Mouse (Mus musculus): ENCODE data around the gene Mllt11. TPM values are rescaled to one million over a fixed set of nuclear protein-coding genes. Genes with fewer than 3 reads are reported as not detected.

The Mllt11 gene
- polyA plus RNA-seq, 1 experiment from 2014 or later, result 11.8 TPM

- WGBS, result 44% methylated on average over 6 of the region's 6 CpGs
Measured at GRCm38 (mm10) chr3:95194721-95195135, 37.2 kb downstream of the Mllt11 start.

GRCm38 (mm10) chr3:95186888-95187287, 45.1 kb downstream of the Mllt11 start:
- H3K9ac ChIP-seq (ENCODE audit: low read length), result no peak overlapping the region
- H3K9me3 ChIP-seq (ENCODE audit: control insufficient read depth, low read length), result no peaks in the 10 kb centered on the region
- TF ChIP-seq EP300 (optimal IDR thresholded peaks at IDR 0.05) (no peak), CTCF (IDR thresholded peaks at IDR 0.05; ENCODE audit: low read depth) (no peak)
- H3K4me2 ChIP-seq (replicated peaks; ENCODE audit: low read depth), result no peak overlapping the region
- H3K4me3 ChIP-seq (ENCODE audit: low read depth, low read length), result no peak overlapping the region
- no peaks in the 10 kb centered on the region for H3K27me3 ChIP-seq (ENCODE audit: control insufficient read depth, insufficient read depth, low read length)
- no peak overlapping the region for H3K27ac ChIP-seq (replicated peaks)
- no peaks in the 10 kb centered on the region for H3K4me1 ChIP-seq (replicated peaks; ENCODE audit: control insufficient read depth, insufficient read depth)
- DNase-seq (ENCODE audit: low spot score) (no peak), ATAC-seq (ENCODE audit: low FRiP score, low TSS enrichment) (no peak)
- H3K36me3 ChIP-seq (ENCODE audit: control insufficient read depth, insufficient read depth, low read length), result peaks cover 24% of the 10 kb centered on the region
- 87% methylated on average over 6 of the region's 6 CpGs for WGBS

More at GRCm38 (mm10) chr3:95194721-95195135, 37.2 kb downstream of the Mllt11 start:
- Histone ChIP-seq H3K36me3 (ENCODE audit: control insufficient read depth, insufficient read depth, low read length) (peaks cover 25% of the 10 kb centered on the region), H3K27me3 (ENCODE audit: control insufficient read depth, insufficient read depth, low read length) (no peaks in the 10 kb centered on the region), H3K9ac (ENCODE audit: low read length) (no peak overlapping the region), H3K4me2 (replicated peaks; ENCODE audit: low read depth) (no peak overlapping the region), H3K4me1 (replicated peaks; ENCODE audit: control insufficient read depth, insufficient read depth) (no peaks in the 10 kb centered on the region), H3K9me3 (ENCODE audit: control insufficient read depth, low read length) (no peaks in the 10 kb centered on the region), H3K4me3 (ENCODE audit: low read depth, low read length) (no peak overlapping the region), H3K27ac (replicated peaks) (no peak overlapping the region)
- TF ChIP-seq EP300 (optimal IDR thresholded peaks at IDR 0.05) (no peak), CTCF (IDR thresholded peaks at IDR 0.05; ENCODE audit: low read depth) (no peak)
- DNase-seq (ENCODE audit: low spot score) (no peak), ATAC-seq (ENCODE audit: low FRiP score, low TSS enrichment) (peak; percentile 62)

DNA sequence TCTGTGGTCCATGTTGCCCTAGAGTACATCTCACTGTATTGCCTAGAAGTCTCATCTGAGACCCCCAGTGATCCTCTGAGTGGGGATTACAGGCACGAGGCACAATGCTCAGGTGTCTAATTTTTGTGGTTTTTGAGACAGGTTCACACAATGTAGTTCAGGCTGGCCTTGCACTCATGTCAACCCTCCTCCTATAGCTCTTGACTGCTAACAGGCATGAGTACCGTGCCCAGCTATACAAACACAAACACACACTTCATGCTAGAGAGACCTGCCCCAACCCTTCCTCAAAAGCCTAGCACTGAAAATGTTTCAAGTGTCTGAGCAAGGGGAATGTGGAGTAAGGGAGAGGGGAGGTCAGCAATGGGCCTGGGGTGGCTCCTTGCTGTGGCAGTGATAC, 45.9 kb downstream of the Mllt11 start:
- H3K27me3 ChIP-seq (ENCODE audit: control insufficient read depth, insufficient read depth, low read length), result no peaks in the 10 kb centered on the region
- H3K4me2 ChIP-seq (replicated peaks; ENCODE audit: low read depth), result no peak overlapping the region
- peaks cover 24% of the 10 kb centered on the region for H3K36me3 ChIP-seq (ENCODE audit: control insufficient read depth, insufficient read depth, low read length)
- H3K4me1 ChIP-seq (replicated peaks; ENCODE audit: control insufficient read depth, insufficient read depth), result no peaks in the 10 kb centered on the region
- H3K4me3 ChIP-seq (ENCODE audit: low read depth, low read length), result no peak overlapping the region
- DNase-seq (ENCODE audit: low spot score) (no peak), ATAC-seq (ENCODE audit: low FRiP score, low TSS enrichment) (no peak)
- TF ChIP-seq EP300 (optimal IDR thresholded peaks at IDR 0.05), result no peak
- no peak for TF ChIP-seq CTCF (IDR thresholded peaks at IDR 0.05; ENCODE audit: low read depth)
- 77% methylated on average over 2 of the region's 2 CpGs for WGBS
- H3K27ac ChIP-seq (replicated peaks), result no peak overlapping the region
- H3K9me3 ChIP-seq (ENCODE audit: control insufficient read depth, low read length), result no peaks in the 10 kb centered on the region
- no peak overlapping the region for H3K9ac ChIP-seq (ENCODE audit: low read length)

GRCm38 (mm10) chr3:95184796-95185577, 47.0 kb downstream of the Mllt11 start:
- WGBS, result 86% methylated on average over 9 of the region's 9 CpGs
- no peak overlapping the region for H3K27ac ChIP-seq (replicated peaks)
- H3K4me3 ChIP-seq (ENCODE audit: low read depth, low read length), result no peak overlapping the region
- H3K4me2 ChIP-seq (replicated peaks; ENCODE audit: low read depth), result no peak overlapping the region
- H3K27me3 ChIP-seq (ENCODE audit: control insufficient read depth, insufficient read depth, low read length), result no peaks in the 10 kb centered on the region
- no peak overlapping the region for H3K9ac ChIP-seq (ENCODE audit: low read length)
- H3K36me3 ChIP-seq (ENCODE audit: control insufficient read depth, insufficient read depth, low read length), result peaks cover 21% of the 10 kb centered on the region
- no peak for TF ChIP-seq EP300 (optimal IDR thresholded peaks at IDR 0.05)
- no peak for TF ChIP-seq CTCF (IDR thresholded peaks at IDR 0.05; ENCODE audit: low read depth)
- ATAC-seq (ENCODE audit: low FRiP score, low TSS enrichment) (no peak), DNase-seq (ENCODE audit: low spot score) (no peak)
- no peaks in the 10 kb centered on the region for H3K9me3 ChIP-seq (ENCODE audit: control insufficient read depth, low read length)
- H3K4me1 ChIP-seq (replicated peaks; ENCODE audit: control insufficient read depth, insufficient read depth), result no peaks in the 10 kb centered on the region

- Histone ChIP-seq H3K36me3 (ENCODE audit: control insufficient read depth, insufficient read depth, low read length) (peaks cover 6% of the 10 kb centered on the region; the same call in 1 of the 2 replicates), H3K4me1 (replicated peaks; ENCODE audit: control insufficient read depth, insufficient read depth) (no peaks in the 10 kb centered on the region), H3K4me2 (replicated peaks; ENCODE audit: low read depth) (no peak overlapping the region), H3K9me3 (ENCODE audit: control insufficient read depth, low read length) (no peaks in the 10 kb centered on the region), H3K4me3 (ENCODE audit: low read depth, low read length) (no peak overlapping the region), H3K9ac (ENCODE audit: low read length) (no peak overlapping the region), H3K27ac (replicated peaks) (no peak overlapping the region), H3K27me3 (ENCODE audit: control insufficient read depth, insufficient read depth, low read length) (no peaks in the 10 kb centered on the region)
- TF ChIP-seq EP300 (optimal IDR thresholded peaks at IDR 0.05) (no peak), CTCF (IDR thresholded peaks at IDR 0.05; ENCODE audit: low read depth) (no peak)
- ATAC-seq (ENCODE audit: low FRiP score, low TSS enrichment) (no peak), DNase-seq (ENCODE audit: low spot score) (no peak)
- 59% methylated on average over 1 of the region's 1 CpGs for WGBS
Measured at GRCm38 (mm10) chr3:95181841-95182240, 50.1 kb downstream of the Mllt11 start.

- H3K4me3 ChIP-seq (ENCODE audit: low read depth, low read length), result no peak overlapping the region
- 0 out of 2 replicates have a peak, but pooled peaks cover 3% of the 10 kb centered on the region for H3K36me3 ChIP-seq (ENCODE audit: control insufficient read depth, insufficient read depth, low read length)
- ATAC-seq (ENCODE audit: low FRiP score, low TSS enrichment) (no peak), DNase-seq (ENCODE audit: low spot score) (no peak)
- H3K27me3 ChIP-seq (ENCODE audit: control insufficient read depth, insufficient read depth, low read length), result no peaks in the 10 kb centered on the region
- WGBS, result 59% methylated on average over 3 of the region's 3 CpGs
- TF ChIP-seq EP300 (optimal IDR thresholded peaks at IDR 0.05), result no peak
- TF ChIP-seq CTCF (IDR thresholded peaks at IDR 0.05; ENCODE audit: low read depth), result no peak
- no peaks in the 10 kb centered on the region for H3K9me3 ChIP-seq (ENCODE audit: control insufficient read depth, low read length)
- no peaks in the 10 kb centered on the region for H3K4me1 ChIP-seq (replicated peaks; ENCODE audit: control insufficient read depth, insufficient read depth)
- no peak overlapping the region for H3K27ac ChIP-seq (replicated peaks)
- H3K9ac ChIP-seq (ENCODE audit: low read length), result no peak overlapping the region
- H3K4me2 ChIP-seq (replicated peaks; ENCODE audit: low read depth), result no peak overlapping the region
Measured at GRCm38 (mm10) chr3:95179890-95180289, 52.1 kb downstream of the Mllt11 start.
